Mouse (Mus musculus) bone marrow, adult 2 months (tissue): ENCODE results near the gene Srd5a2.

Experiments used
- CTCF ChIP-seq: fragments of 200-500 bp; IDR thresholded peaks from 2 replicates; pipeline ENCODE4 v1.5.1; 2011; ENCODE audit warnings: low read length, control low read depth; ENCODE audit not compliant: control insufficient read depth, insufficient read depth
- POLR2A ChIP-seq: fragments of 200-500 bp; IDR thresholded peaks from 2 replicates; pipeline ENCODE4 v1.6.1; 2011; ENCODE audit warnings: low read depth, mild to moderate bottlenecking, control low read depth, low read length, borderline replicate concordance; ENCODE audit not compliant: control insufficient read depth

- TF ChIP-seq CTCF (no peak), POLR2A (no peak)
These were observed 40.7 kb downstream of the Srd5a2 start for GRCm38 (mm10) chr17:74007001-74007400.
